Mouse (Mus musculus) left cerebral cortex, postnatal 36 days (tissue): Measurements from ENCODE around the gene Eya2. TPM values are rescaled to one million over a fixed set of nuclear protein-coding genes. Genes with fewer than 3 reads are reported as not detected.
A peak's percentile ranks its signal among the peaks of the same experiment; 100 is the strongest.

Experiments
- DNase-seq, 2 experiments: peaks; one replicate each; pipeline ENCODE4 v3.0.0; 2021 to 2022; ENCODE audit warnings: low spot score in 2 of 2, mixed read lengths in 1 of 2
- intact Hi-C: fragments of 180-260 bp; cut with DNase I; formaldehyde crosslinking; loops from one replicate; pipeline ENCODE4 v1.15.1; 2025
- total RNA-seq, 2 experiments: library from RNA; stranded (reverse); gene quantifications; 2 replicates each; pipeline ENCODE4 v1.2.3; 2021

Eya2 gene
- total RNA-seq, 2 experiments from 2014 or later, result 1.7 to 3.9 TPM

DNA sequence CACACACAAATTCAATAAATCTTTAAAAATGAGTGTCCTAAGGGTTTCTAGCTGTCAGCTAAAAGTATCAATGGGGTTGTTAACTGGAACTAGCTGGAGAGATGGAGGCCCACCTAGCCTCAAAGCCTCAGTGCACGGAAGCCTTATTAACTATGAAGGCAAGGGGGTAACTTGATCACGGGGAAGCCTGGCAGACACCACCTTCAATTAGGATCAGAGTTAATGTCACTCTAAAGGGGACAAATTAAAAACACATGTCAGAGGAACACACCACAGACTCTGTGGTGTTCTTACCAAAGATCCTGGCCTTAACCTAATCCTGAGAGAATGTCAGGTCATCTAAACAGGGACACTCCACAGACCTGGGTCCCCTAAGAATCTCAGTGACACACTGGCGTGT, 10.3 kb upstream of the Eya2 start:
- intact Hi-C loops, result no loop called here
- no peak for DNase-seq

DNA sequence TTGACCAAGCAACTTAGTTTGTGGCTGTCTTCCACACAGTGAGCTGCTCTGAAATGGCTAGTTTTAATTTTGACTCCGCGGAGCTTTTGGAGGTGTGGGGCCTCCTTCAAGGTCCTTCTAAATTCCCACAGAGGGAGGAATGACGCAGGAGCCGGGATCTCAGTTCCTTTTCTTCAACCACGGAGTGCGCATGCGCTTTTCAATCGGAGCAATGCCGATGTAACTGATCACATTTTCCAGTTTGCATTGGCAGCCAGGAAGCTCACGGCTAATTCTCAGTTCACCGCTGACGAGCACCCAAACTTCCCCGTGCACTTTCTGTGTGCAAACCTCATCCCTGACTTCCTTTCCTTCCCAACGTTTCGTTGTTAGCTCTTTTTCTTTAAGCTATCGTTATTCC, 4.1 kb upstream of the Eya2 start:
- no peak for DNase-seq
- intact Hi-C loops, result no loop called here

DNA sequence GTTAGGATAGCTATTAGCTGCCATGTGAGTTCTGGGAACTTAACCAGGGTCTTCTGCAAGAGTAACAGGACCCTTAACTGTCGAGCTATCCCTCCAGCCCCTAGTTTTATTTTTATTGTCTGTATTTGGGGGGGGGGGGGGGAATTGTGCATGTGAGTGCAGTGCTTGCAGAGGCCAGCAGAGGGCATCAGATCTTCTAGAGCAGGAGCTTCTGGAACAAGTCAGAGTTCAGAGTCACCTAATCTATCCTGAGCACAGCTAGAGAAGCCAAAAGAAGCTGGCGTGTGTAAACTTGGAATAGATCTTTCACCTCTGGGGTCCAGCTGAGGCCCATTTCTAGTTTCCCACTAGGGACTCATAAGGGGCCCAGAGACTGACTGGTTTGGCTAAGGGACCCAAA, 1.1 kb upstream of the Eya2 start:
- no peak for DNase-seq
- intact Hi-C loops, result no loop called here

- no peak for DNase-seq
- intact Hi-C loops, result no loop called here
These were observed 841 bp downstream of the Eya2 start for GRCm38 (mm10) chr2:165595676-165596070.

- intact Hi-C loops, result no loop called here
- DNase-seq, result no peak
These were observed 1.3 kb downstream of the Eya2 start for GRCm38 (mm10) chr2:165596141-165596540.

- intact Hi-C loops, result no loop called here
- no peak for DNase-seq
These were observed 2.7 kb downstream of the Eya2 start for GRCm38 (mm10) chr2:165597536-165597935.

GRCm38 (mm10) chr2:165598139-165598538, 3.3 kb downstream of the Eya2 start:
- DNase-seq, result no peak
- intact Hi-C loops, result no loop called here

DNA sequence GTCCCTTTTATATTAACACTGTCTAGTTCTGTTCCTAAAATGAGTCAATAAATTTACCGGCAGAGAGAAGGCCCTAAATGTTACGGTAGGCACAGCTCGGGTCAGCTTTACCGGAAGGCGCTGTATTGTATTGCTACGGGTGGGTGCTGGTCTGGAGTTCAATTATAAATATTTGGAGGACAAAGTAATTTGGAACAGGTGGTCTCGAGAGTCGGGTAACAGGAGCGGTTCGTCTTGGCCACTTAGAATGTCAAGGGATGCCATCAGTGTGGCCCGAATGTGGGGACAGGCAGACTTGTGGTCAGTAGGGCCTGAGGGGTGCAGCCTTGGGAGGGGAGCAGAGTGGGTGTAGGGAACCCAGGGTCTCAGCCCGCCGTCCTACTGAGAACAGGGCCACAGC, 4.7 kb downstream of the Eya2 start:
- intact Hi-C loops, result no loop called here
- no peak for DNase-seq

GRCm38 (mm10) chr2:165600926-165601325, 6.1 kb downstream of the Eya2 start:
- no peak for DNase-seq

DNA sequence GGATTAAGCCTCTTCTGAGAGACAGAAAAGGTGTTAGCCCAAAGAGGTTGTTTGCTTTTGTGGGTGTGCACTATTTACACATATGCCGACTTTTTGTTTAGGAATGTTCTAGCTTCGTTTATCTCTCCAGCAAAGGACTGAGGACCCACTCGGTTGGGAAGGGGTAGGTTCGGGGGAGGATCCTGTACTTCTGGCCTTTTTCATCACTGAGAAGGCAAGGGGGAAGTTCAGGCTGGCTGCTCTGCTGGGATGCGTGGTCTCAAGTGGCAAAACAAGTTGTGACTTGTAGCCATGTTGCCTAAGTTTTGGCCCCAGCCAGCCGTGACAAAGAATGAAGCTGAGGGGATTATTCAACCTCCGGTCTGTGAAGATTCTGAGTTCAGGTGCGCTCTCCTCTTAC, 6.8 kb downstream of the Eya2 start:
- intact Hi-C loops, result no loop called here

More at GRCm38 (mm10) chr2:165600926-165601325, 6.1 kb downstream of the Eya2 start:
- intact Hi-C loops, result no loop called here

DNA sequence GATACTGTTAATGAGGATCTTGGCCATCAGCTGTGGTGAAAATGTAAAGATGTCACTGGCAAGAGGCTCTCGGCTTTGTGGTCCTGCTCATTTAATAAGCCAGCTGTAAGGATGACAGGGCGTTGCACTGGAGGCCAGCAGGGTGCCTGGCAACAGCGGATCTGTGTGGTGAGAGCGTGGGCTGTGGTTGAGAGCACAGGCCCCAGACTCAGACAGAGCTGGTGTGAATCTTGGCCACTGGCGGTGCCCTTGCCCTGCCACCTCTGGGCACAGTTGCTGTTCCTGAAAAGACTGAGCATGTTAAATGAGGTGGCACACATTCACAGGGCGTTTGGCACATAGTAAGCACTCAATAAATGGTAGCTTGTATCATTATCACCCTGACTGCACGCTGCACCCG, 8.9 kb downstream of the Eya2 start:
- intact Hi-C loops, result no loop called here
- no peak for DNase-seq

More for the DNA sequence above, 6.8 kb downstream of the Eya2 start:
- DNase-seq, result no peak

DNA sequence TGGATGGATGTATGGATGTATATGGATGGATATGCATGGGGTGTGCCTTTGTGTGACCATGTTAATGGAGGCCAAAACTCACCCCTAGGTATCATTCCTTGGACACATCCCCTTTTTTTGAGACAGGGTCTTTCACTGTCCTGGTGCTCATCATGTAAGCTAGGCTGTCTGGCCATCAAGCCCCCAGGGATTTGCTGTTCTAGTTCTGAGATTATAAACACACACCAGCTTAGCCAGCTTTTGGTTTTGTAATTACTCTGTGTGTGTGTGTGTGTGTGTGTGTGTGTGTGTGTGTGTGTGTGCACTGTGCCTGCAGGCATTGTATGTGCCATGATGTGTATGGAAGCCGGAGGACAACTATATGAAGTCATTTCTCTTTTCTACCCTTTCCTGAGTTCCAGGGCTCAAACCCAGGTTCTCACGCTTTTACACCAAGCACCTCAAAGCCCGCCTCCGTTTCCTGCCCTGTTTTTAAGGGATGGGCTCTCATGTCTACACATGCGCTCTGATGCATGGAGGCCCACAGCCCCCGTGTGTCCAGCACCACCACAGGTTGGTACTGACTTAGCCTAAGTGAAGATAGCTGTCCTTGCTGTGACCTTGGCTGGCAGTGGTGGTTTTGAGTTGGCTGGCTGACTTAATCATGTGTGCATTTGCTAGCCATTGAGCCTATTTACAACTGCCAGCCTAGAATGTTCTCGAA, 16.9 kb downstream of the Eya2 start:
- DNase-seq, result no peak
- intact Hi-C loops, result no loop called here

DNA sequence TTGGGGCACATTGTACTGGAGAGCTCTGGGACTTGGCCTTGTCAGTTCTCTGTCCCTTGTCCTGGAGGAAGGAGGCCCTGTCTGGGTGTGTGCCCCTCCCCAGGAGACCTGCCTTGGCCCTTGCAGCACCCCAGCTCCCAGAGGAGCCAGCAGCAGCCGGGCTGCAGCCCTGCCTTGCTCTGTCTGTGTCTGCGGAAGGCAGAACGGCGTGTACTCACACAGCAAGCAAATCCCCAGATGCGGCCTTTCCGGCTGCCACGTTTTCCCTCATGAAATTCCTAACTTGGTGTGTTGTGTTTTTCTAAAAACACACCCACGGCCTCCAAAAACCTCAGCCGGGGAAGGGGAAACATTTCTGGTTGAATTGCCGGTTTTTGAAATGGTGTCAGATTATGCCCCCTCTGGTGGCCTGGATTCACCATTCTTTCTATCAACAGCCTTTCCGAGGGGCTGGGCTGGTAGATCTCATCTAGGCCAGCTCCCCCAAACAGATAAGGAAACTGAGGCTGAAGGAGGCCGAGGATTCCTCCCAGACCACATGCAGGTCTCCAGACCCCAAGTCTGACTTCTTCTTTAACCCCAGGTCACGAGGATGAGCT, 19.0 kb downstream of the Eya2 start:
- DNase-seq, result peak in 1 of 2 experiments; percentile 21
- intact Hi-C loops, result no loop called here

- DNase-seq, result no peak
- intact Hi-C loops, result no loop called here
These were observed 26.7 kb downstream of the Eya2 start for GRCm38 (mm10) chr2:165621488-165621887.

- intact Hi-C loops, result no loop called here
- no peak for DNase-seq
These were observed 27.8 kb downstream of the Eya2 start for GRCm38 (mm10) chr2:165622596-165622995.

DNA sequence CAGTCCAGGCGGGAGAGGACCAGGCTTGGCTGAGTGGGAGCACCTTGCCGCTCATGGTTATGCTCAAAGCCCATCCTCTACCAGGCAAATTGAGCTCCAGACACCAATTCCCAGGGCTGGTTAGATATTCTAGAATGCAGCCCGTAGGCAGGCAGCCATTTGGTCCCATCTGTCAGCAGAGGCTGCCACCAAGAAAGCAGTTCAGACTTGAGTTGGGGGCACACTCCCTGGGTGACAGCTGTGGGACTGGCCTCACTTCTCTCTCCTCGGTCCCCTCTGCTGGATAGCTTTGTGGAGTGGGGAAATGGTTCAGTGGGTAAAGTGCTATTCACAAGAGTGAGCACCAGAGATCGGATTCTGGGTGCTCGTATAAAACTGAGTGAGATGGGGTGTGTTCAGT, 32.0 kb downstream of the Eya2 start:
- intact Hi-C loops, result no loop called here
- no peak for DNase-seq

GRCm38 (mm10) chr2:165627974-165628373, 33.1 kb downstream of the Eya2 start:
- intact Hi-C loops, result no loop called here

DNA sequence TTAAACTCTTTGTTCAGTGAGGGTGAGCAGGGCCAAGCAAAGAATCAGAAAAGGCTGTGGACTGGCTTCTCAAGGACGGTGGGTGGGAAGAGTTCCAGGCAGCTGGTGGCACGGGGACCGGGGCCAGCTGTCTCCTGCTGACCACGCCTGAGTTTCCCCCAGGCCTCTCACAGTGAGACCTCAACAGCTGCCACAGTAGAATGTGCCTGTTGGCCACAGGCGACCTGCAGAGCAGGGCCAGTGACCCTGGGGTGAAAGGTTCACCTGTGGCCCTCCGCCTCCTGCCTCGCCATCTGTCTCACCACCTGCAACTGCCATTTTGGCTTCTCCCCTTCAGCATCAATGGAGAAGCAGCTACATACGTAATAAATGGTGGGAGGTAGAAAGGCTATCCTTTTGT, 35.1 kb downstream of the Eya2 start:
- intact Hi-C loops, result no loop called here
- no peak for DNase-seq

More at GRCm38 (mm10) chr2:165627974-165628373, 33.1 kb downstream of the Eya2 start:
- DNase-seq, result no peak

GRCm38 (mm10) chr2:165633011-165633785, 38.4 kb downstream of the Eya2 start:
- intact Hi-C loops, result no loop called here

GRCm38 (mm10) chr2:165634481-165634880, 39.6 kb downstream of the Eya2 start:
- intact Hi-C loops, result no loop called here
- no peak for DNase-seq

More at GRCm38 (mm10) chr2:165633011-165633785, 38.4 kb downstream of the Eya2 start:
- no peak for DNase-seq
